Mouse (Mus musculus) T-cell, adult 2 months (primary cell): ENCODE results near the gene Disp1.

ENCODE experiments used
- DNase-seq: peaks from one replicate; pipeline ENCODE4 v3.0.0; 2022; ENCODE audit warnings: low spot score

The Disp1 gene

GRCm38 (mm10) chr1:183039881-183040708, 181.2 kb downstream of the Disp1 start:
- DNase-seq: no peak

GRCm38 (mm10) chr1:183039404-183039803, 181.9 kb downstream of the Disp1 start:
- no peak for DNase-seq
